Mouse (Mus musculus) heart, adult 11 months (tissue): ENCODE results near the gene Fam102a.
"Not testable (repeated sequence)": the region's sequence is repeated elsewhere in the genome, so short reads cannot be mapped to it uniquely, and the experiment has no call there.

Experiments used
- DNase-seq: peaks from one replicate; pipeline ENCODE4 v3.0.0; 2022

Fam102a gene

GRCm38 (mm10) chr2:32534733-32535471, at the start of gene Fam102a:
Fam102a (plus strand) TSS chr2:32535332.
- DNase-seq, result peak; percentile 100

- no peak for DNase-seq
These were observed 49.4 kb upstream of the Fam102a start for GRCm38 (mm10) chr2:32485751-32486150.

GRCm38 (mm10) chr2:32486155-32486554, 49.0 kb upstream of the Fam102a start:
- DNase-seq, result no peak

- DNase-seq, result peak; percentile 98
These were observed 48.0 kb upstream of the Fam102a start for GRCm38 (mm10) chr2:32487124-32487623.

- peak; percentile 97 for DNase-seq
These were observed 46.5 kb upstream of the Fam102a start for GRCm38 (mm10) chr2:32488679-32489078.

- not testable (repeated sequence) for DNase-seq
These were observed 44.4 kb upstream of the Fam102a start for GRCm38 (mm10) chr2:32490730-32491129.

GRCm38 (mm10) chr2:32492661-32493060, 42.5 kb upstream of the Fam102a start:
- DNase-seq, result peak; percentile 79

- peak; percentile 91 for DNase-seq
These were observed 41.8 kb upstream of the Fam102a start for GRCm38 (mm10) chr2:32493301-32493701.

- DNase-seq, result peak; percentile 88
These were observed 40.6 kb upstream of the Fam102a start for GRCm38 (mm10) chr2:32494522-32494921.

- peak; percentile 98 for DNase-seq
These were observed 39.9 kb upstream of the Fam102a start for GRCm38 (mm10) chr2:32495185-32495726.

GRCm38 (mm10) chr2:32496190-32496589, 38.9 kb upstream of the Fam102a start:
- no peak for DNase-seq

GRCm38 (mm10) chr2:32499365-32499764, 35.8 kb upstream of the Fam102a start:
- no peak for DNase-seq

- DNase-seq, result no peak
These were observed 34.7 kb upstream of the Fam102a start for GRCm38 (mm10) chr2:32500461-32500860.

GRCm38 (mm10) chr2:32501754-32502324, 33.3 kb upstream of the Fam102a start:
- DNase-seq, result no peak

GRCm38 (mm10) chr2:32502843-32503242, 32.3 kb upstream of the Fam102a start:
- no peak for DNase-seq

GRCm38 (mm10) chr2:32503588-32503987, 31.5 kb upstream of the Fam102a start:
- DNase-seq, result no peak

- no peak for DNase-seq
These were observed 29.6 kb upstream of the Fam102a start for GRCm38 (mm10) chr2:32505536-32505935.

- peak; percentile 99 for DNase-seq
These were observed 28.2 kb upstream of the Fam102a start for GRCm38 (mm10) chr2:32506673-32507668.

- DNase-seq, result no peak
These were observed 27.2 kb upstream of the Fam102a start for GRCm38 (mm10) chr2:32507906-32508305.

GRCm38 (mm10) chr2:32509287-32509686, 25.8 kb upstream of the Fam102a start:
- DNase-seq, result peak; percentile 98

- peak; percentile 95 for DNase-seq
These were observed 25.2 kb upstream of the Fam102a start for GRCm38 (mm10) chr2:32509896-32510295.

GRCm38 (mm10) chr2:32512592-32512991, 22.5 kb upstream of the Fam102a start:
- DNase-seq, result no peak

GRCm38 (mm10) chr2:32514335-32514734, 20.8 kb upstream of the Fam102a start:
- DNase-seq, result peak; percentile 97
